Mouse (Mus musculus): ENCODE measurements around the gene Rasal2.

GRCm38 (mm10) chr1:157232372-157232771 is 180.0 kb downstream of the Rasal2 start:
- no peak for TF ChIP-seq CTCF (IDR thresholded peaks at IDR 0.05; ENCODE audit: borderline replicate concordance, control insufficient read depth, extremely low read depth, insufficient read depth, low read length, poor library complexity)
- TF ChIP-seq POLR2A (IDR thresholded peaks at IDR 0.05; ENCODE audit: control insufficient read depth, extremely low read depth, insufficient read depth, low read length, poor library complexity) = no peak

All from thymus, adult 2 months (tissue).